Mouse (Mus musculus): ENCODE measurements around the gene Birc3.
A peak's percentile ranks its signal among the peaks of the same experiment; 100 is the strongest.
"Not testable (repeated sequence)": the region's sequence is repeated elsewhere in the genome, so short reads cannot be mapped to it uniquely, and the experiment has no call there.

Gene Birc3

GRCm38 (mm10) chr9:7866981-7867380 lies 6.0 kb downstream of the Birc3 start:
- peak; percentile 63 for DNase-seq (ENCODE audit: low read depth)

- DNase-seq (ENCODE audit: low read depth): no peak
Measured at GRCm38 (mm10) chr9:7860976-7861375, 12.0 kb downstream of the Birc3 start.

GRCm38 (mm10) chr9:7855912-7856311 lies 17.1 kb downstream of the Birc3 start:
- no peak for DNase-seq (ENCODE audit: low read depth)

- DNase-seq (ENCODE audit: low read depth): peak; percentile 64
Measured at GRCm38 (mm10) chr9:7855374-7855773, 17.6 kb downstream of the Birc3 start.

- not testable (repeated sequence) for DNase-seq (ENCODE audit: low read depth)
Measured at GRCm38 (mm10) chr9:7854196-7854595, 18.8 kb downstream of the Birc3 start.

GRCm38 (mm10) chr9:7852346-7853230 lies 20.4 kb downstream of the Birc3 start:
- DNase-seq (ENCODE audit: low read depth): no peak

- DNase-seq (ENCODE audit: low read depth): no peak
Measured at GRCm38 (mm10) chr9:7851841-7852240, 21.1 kb downstream of the Birc3 start.

GRCm38 (mm10) chr9:7848191-7848590 lies 24.8 kb downstream of the Birc3 start:
- no peak for DNase-seq (ENCODE audit: low read depth)

- no peak for DNase-seq (ENCODE audit: low read depth)
Measured at GRCm38 (mm10) chr9:7846667-7847199, 26.3 kb downstream of the Birc3 start.

- DNase-seq (ENCODE audit: low read depth): no peak
Measured at GRCm38 (mm10) chr9:7845216-7845895, 27.6 kb downstream of the Birc3 start.

- no peak for DNase-seq (ENCODE audit: low read depth)
Measured at GRCm38 (mm10) chr9:7841221-7841620, 31.8 kb downstream of the Birc3 start.

GRCm38 (mm10) chr9:7837806-7838440 lies 35.1 kb downstream of the Birc3 start:
- peak; percentile 67 for DNase-seq (ENCODE audit: low read depth)

- DNase-seq (ENCODE audit: low read depth): peak; percentile 97
Measured at GRCm38 (mm10) chr9:7836905-7837805, 35.8 kb downstream of the Birc3 start, which contains the start of gene Birc2. TSS of gene Birc2 (minus strand) at chr9:7837064.

GRCm38 (mm10) chr9:7836331-7836730 lies 36.7 kb downstream of the Birc3 start:
- no peak for DNase-seq (ENCODE audit: low read depth)

- DNase-seq (ENCODE audit: low read depth): no peak
Measured at GRCm38 (mm10) chr9:7835302-7835701, 37.7 kb downstream of the Birc3 start.

- DNase-seq (ENCODE audit: low read depth): no peak
Measured at GRCm38 (mm10) chr9:7833421-7833820, 39.6 kb downstream of the Birc3 start.

- DNase-seq (ENCODE audit: low read depth): peak; percentile 53
Measured at GRCm38 (mm10) chr9:7829531-7830528, 43.2 kb downstream of the Birc3 start.

GRCm38 (mm10) chr9:7828706-7829105 lies 44.3 kb downstream of the Birc3 start:
- no peak for DNase-seq (ENCODE audit: low read depth)

- DNase-seq (ENCODE audit: low read depth): no peak
Measured at GRCm38 (mm10) chr9:7824916-7825315, 48.1 kb downstream of the Birc3 start.

- no peak for DNase-seq (ENCODE audit: low read depth)
Measured at GRCm38 (mm10) chr9:7822758-7823157, 50.2 kb downstream of the Birc3 start.
